Mouse (Mus musculus) embryo, embryonic 11.5 days (tissue): ENCODE data around the gene Cped1.

Experiments used
- DNase-seq: peaks from one replicate; pipeline ENCODE4 v3.0.0-alpha.2; 2012; ENCODE audit warnings: low read depth, low spot score

Gene Cped1

DNA sequence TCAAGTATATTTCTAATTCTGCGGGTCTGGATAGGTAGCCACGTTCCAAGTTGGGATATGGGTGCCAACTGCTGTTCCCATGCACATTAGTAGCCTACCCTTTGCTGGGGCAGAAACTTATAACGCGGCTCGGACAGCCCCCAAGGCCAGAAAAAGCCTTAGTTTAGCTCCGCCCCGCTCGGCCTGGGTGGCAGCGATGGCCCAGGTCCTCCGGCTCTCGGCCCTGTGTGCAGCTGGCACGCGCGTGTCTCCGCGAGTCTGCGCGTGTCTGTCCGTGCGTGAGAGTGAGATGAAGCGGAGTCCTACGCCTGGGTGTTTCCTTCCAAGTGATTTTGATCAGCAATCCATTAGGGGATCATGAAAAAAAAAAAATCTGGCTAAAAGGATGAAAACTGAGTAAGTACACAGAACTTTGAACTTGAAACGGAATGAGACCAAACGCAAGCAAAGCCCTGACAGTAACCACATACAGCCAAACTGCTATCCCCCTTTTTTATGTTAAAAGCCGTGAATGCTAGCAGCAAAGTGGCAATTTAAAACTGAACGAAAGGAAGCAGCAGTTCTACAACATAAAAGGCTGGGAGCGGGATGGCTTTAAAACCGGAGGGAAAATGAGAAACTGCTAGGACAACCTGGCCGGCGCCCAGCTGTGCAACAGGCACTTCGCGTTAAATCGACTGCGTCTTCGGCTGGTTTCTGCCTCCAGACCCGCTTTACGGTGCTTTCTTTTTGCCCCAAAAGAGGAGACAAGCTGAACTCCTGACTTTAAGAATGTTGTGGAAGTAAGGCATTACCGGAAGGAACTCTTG lies at the start of gene Cped1:
Cped1 (plus strand) TSS at position 185 of the 809 bp plus-strand sequence.
- no peak for DNase-seq

DNA sequence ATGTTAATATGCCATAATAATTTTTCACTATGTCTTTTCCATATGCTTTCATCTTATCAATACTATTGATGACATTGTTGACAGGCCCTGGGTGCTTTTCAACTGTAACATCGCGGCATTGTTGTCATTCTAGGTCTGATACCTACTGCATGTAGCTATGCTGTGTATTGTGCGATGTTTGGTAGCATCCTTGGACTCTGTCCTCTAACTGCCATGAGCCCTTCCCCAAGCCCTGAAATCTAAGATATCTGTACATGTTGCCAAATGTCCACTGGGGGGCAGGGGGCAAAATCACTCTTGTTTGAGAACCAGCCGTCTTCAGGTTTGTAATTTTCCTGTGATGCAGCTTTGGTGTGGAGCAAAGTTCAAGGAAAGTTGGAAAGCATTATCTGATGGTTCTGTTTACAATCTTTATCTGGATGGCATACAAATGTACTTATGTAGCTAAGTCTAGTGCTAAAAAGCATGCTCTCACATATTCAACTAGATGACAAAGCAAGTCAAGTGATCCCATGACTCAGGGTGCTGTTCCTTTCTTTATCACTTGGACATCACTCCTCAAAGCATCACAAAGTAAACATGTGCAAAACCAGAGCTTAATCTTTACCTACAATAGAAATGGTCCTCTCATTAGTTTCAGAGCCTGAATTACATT lies 47.6 kb upstream of the Cped1 start:
- DNase-seq: no peak

DNA sequence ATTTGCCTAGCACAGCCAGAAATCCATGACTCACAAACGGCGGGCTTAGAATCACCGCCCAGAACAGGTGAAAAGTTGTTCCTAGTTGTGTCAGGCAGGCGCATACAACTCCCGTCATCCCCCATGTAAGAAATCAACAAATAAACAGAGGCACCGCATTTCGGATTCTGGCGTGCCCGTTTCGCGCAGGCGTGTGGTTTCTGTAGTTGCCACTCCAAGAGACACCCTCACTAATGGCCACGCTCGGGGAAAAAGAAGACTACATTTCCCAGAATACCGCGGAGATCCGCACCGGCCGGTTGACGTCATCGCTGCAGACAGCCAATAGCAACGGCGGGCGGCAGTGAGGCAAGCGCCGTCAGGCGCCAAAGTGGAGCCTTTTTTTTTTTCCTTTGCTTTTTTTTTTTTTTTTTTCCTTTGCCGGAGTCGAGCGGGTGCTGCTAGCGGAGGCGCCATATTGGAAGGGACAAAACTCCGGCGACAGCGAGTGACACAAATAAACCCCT lies 36.4 kb upstream of the Cped1 start, which contains the start of gene Ing3:
Ing3 (plus strand) TSS at position 346 of the 506 bp plus-strand sequence.
- peak; percentile 97 for DNase-seq

DNA sequence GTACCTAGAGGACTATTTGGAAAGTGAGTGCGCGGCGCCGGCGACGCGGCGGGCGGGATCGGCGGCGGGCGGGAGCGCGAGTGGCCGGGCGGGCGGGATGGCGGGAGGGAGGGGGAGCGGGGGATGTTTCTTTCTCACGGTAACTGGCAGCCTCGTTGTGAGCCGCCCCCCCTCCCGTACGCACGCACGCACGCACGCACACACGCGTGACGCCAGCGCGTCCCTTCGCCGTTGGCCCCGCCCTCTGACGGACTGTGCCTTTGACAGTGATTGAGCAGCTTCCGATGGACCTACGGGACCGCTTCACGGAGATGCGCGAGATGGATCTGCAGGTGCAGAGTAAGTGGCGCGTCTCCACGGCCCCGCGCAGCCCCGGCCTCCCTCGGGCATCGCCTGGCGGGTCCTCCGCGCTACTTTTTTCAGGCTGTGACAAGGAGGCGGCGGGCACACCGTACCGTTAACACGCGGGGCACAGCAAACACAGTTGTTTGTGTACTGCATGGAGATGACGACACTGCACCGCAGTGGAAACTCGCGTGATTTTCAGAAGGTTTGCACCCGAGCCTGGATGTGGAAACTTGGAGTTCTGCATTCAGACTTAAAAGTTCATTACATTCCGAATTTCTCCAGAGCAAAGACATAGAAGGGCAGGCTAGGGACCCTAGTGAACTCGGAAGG lies 35.8 kb upstream of the Cped1 start:
- DNase-seq: peak; percentile 93

DNA sequence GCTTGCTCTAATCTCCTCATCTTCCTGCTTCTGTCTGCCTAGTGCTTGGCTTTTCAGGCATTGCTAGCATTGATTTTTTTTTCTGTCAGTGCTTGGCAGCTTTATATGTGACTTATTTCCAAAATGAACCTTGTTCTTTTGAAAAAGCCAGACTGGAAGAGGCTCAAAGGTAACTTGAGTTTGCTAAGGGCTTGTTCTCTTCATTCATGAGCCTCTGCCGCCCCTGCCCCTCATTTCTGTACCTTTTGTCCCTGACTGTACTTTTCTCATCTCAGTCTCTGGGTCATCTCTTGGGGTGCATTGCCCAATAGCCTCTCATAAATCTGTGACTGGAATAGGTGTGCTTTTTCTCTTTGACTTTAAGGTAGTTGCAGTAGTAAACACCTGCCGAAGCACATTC lies 35.0 kb upstream of the Cped1 start:
- DNase-seq: no peak

DNA sequence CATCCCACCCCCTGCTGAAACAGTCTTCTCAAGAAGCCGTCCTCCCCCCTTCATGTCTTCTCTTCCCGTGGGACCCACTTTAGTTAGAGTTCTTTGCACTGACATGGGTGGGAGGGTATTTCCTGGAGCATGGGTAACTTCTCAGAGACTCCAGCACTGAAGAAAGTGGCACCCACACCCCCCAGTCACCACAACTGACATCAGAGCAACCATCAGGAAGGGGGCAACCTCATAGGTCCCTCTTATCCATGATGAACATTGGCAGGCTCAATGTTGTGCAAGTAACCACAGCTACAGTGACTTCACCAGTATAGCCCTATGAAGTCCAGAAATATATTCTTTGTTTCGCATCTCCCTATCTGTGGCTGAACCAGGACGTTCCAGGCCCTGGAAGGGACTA lies 30.2 kb upstream of the Cped1 start:
- DNase-seq: no peak

DNA sequence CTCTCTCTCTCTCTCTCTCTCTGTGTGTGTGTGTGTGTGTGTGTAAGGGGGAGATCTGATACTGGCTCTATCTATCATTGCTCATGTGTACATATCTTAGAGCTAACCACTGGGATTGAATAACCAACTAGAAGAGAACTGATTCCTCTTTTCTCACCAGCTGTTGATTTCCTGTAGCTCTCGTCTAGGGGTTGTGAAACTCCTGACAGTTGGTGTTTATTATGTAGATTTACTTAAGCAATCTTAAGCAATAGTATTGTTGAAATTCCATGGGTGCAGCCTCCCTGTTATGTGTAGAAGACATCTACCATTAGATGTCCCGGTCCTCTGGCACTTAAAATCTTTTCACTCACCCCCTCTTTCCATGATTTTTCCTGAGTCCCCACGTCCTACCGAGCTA lies 26.8 kb upstream of the Cped1 start:
- no peak for DNase-seq

DNA sequence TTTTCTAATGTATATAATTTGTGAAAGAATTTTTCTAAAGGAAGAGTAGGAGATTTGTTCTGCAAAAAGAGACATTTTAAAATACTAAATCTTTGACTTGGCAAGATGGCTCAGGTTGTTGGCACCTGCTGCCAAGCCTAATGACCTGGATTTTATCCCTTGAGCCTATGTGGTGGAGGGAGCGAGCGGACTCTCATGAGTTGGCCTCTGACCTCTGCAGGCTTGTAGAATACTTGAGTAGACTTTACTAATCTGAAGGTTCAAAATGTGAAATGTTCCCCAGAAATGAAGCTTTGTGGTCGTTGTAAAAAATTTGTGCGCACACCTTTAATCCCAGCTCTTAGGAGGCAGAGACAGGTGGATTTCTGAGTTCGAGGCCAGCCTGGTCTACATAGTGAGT lies 25.8 kb upstream of the Cped1 start:
- no peak for DNase-seq

DNA sequence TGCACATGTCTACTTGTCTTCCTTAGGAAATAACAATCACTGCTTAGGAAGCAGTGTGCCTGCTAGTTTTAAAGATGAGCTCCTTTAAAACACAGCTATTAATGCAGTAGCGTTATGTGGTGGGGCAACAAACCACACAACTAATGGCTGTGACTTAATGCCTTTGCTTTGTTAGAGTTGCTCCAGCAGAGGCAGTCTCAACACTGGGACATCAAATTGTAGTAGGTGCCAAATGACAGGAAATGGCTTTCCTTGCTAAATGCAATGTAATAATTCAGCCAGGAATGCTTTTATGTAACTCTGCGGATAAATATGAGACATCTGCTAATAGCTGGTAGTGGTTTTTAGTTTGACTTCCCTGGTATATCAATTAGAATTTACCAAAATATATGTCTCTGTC lies 8.2 kb upstream of the Cped1 start:
- no peak for DNase-seq

DNA sequence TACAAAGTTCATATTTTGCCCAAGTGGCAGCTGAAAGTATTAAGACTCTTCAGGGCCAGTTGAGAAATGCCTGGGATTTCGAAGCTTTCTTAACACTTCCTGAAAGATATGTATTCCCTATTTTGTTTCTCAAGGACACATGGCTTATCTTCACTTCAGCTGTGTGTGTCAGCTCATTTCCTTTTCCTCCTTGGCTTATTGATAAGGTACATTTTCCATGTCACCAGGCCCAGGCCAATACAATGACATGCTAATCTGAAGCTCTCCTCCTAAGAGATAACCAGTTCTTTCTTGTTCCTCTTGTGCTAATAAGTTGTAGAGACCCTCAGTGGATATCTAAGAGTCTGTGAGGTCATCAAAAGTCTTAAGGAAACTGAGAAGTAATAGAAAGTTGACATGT lies 4.6 kb upstream of the Cped1 start:
- DNase-seq: no peak

DNA sequence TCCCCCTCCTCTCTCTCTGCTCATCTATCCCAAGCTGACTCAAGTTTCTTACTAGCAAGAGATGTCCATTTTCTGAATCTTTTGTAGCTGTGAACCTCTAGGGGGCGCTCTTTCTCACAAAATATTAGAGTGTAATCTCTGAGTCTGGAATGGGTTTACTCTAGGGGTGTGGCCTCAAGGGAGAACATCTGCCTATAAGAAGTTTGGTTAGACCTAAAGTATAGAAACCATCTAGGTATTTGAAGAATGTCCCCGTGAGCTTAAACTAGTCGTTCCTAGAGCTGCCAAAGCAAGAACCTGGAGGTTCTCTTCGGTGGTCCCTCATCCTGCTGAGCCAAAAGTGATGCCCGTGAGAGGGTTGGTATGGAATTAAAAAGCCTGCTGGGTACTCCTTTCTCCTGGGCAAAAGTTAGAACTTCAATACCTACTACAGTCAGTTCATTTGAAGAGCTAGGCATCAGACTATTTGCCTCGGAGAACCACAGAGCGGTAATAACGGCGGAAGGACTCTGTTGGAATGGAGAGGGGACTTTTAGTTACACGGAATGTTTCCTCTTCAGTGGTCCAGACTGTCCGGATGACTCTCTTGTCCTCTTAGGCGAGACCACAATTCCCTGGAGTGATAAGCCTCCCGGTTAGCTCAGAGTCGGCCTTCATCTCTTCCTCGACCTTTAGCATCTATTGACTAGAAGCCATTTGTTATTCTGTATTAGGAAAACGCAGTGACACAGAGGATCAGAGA lies 555 bp upstream of the Cped1 start:
- peak; percentile 75 for DNase-seq

DNA sequence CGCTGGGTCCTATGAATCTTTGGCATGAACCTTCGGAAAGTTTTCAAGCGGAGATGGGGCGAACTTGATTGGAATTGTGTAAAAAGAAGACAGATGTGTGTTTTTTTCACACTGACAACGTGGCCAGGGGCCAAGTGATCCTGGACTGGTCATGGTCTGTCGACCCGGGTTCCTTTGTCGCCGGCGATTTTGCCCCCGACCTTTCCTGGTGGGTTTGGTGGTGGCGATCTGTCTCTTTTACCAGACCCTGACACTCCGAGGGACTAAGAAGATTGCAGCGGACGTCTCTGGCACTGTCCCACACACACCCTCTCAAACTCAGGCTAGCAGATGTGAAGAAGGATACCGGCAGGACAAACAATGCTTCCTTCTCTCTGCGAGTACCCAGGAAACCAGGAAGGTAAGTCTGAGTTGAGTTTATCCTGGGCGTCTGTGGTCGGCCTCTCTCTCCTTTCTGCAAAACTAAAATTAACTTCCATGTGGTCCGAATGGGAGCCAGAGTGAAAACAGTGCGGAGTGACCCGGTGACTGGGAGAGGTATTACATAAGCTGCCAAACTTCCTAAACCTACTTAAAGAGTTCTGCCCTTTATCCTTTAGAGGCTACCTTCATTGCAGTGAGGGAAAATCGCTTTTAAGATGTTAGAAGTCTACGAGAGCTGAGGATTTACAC lies 1.1 kb downstream of the Cped1 start:
- no peak for DNase-seq

DNA sequence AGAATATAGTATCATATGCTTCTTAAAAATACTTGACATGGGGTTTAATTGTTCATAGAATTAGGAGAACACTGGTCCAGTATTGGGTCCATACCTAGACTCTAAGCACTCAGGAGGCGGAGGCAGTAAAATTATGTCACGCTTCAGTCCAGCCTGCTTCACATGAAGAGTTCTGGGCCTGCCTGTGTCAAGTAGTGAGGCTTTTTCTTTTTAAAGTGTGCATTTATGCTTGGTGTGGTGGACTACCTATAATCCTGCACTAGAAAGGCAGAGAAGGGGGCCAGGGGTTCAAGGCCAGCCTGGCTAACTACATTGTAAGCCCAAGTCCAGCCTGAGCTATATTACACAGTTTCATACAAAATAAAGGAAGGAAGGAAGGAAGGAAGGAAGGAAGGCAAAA lies 1.8 kb downstream of the Cped1 start:
- no peak for DNase-seq

DNA sequence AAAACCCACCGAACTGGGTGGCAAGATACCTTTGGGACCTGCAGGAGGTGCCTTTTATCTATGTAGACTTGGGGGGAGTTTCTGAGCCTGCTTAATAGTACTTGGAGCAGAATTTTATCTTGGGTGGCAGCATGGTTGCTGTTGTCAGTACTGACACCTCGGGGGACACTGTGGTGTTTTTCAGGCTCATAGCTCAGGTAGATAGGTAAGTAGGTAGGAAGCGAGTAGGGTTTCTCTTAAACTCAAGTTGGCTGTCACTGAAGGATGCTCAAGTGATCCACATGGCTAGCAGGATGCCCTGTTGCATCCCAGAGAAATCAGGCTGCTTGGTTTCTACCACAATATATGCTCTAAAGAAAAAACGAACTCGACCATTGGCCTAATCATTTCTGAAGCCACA lies 2.6 kb downstream of the Cped1 start:
- no peak for DNase-seq

DNA sequence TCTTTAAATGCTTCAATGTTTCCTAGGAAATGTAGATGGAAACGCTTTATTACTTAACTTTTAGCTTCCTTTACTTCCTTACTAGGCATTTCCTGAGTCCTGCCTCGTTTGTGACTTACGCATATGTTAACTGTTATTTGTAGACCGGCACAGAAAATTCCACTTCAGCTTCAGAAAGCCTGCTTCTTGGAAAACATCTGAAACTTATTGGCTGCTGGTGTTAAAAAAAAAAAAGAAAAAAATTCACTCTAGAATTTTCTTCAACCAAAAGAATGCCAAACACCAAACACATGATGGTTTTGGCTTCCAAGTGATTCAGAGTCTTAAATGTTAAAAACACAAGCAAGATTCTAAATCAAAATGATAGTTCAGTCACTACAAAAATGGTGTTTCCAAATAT lies 3.4 kb downstream of the Cped1 start:
- DNase-seq: no peak

DNA sequence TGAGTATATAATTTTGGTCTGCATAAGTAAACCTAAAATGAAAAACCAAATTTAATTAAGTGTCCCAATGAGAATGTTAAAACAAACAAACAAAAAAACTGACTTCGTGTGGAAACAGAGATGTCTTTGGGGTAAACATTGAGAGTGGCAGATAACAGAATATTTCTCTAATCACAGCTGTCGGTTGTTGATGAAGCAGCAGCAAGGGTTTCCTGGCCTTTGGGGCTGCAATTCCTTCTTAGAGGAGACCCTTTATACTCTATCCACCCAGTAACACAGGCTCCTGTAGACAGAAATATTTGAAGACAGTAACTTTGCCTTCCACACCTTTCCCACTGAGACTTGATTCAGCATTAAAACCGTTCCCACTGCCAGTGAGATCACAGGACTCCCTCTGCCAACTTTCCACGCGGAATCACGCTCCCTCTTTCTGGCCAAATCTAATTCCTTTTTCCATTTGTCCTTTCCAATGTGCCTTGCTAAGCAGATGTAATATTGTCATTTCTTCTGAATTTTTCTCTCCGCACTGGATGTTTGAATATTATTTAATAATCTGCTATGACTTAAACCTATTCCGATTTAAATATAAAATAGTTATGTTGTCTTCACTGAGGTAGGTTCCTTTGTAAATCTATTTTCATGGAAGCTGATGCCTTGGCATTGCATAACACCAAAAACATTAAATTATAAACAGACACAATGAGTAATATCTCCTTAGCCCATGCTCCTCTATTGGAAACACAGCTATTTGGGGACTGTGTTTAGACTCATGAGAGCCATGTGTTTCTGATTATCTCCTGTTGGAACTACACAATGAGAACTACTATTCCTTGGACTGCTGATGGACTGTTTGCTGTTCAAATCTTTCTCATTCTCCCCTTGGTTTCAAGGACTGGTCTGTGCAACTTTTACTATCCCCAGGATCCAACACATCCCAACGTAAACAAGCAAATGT lies 4.7 kb downstream of the Cped1 start:
- DNase-seq: no peak

DNA sequence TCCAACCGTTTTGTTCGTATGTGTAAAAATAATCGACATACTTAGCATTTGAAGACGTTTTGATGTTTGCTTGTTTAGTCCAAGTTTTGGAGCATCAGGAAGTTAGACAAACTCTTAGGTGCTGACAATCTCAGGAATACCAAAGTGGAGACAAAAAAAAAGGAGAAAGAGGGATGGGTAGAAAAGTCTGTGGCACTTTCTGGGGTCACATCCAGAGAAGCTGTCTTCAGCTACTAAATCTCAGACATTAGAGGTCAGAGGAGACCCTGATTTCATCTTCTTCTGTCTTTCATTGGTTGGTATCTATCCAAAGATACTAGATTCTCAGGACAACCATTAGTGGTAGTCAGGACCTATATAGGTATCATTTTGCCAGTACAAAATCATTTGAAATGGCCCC lies 5.4 kb downstream of the Cped1 start:
- no peak for DNase-seq

DNA sequence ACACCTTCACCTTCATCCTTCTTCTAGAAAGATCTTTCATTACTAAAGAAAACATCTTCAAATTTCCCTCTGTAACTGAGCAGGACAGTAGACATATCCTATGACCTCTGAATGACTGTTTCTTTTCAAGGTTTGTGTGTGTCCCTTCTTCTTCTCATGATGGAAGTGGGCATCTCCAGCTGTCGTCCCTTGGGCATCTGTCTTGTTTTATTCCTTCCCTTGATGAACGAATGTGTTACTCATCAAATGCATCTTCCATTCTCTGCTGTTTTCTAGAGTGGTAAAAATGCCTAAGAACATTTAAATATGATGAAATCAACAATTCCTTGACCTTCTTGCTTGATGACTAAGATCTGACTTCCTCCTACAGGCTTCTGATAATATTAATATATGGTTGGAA lies 7.4 kb downstream of the Cped1 start:
- DNase-seq: no peak

DNA sequence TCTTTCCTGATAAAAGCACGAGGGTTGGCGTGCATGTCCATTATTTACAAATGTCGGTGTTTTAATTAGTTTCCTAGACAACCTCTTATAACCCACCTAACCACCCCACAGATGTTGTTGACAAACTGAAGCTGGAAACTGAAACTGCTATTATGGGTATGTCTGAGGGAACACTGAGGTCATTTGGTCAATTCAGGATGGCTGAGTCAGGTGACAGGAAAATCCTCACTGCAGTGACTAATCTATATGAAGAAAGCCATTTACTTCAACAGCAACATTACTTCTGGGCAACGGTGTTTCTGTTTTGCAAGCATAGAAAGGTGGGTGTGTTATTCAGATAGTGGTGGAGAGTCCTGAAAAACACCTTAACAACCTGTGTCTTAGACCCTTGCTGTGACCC lies 12.4 kb downstream of the Cped1 start:
- no peak for DNase-seq

DNA sequence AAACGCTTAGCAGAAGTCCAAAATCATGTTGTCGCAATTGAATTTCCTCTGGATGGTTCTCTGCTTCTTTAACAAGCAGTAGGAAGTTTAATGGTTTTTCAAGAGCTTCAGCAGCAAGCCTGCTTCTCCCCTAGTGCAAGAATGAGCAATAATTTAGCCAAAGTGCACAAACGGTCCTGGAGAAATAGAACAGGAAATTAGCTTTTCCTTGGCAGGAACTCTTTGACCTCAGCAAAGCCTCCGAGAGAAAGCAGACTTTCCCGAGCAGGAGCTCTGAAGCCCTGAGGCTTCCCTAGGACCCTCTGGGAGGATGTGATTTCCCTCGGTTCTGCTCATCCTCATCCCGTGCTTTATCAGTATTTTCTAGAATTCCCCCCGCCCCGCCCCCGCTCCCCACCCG lies 13.3 kb downstream of the Cped1 start:
- DNase-seq: no peak
